Mouse (Mus musculus) stomach, postnatal 0 days (tissue): ENCODE measurements around the gene Doc2g.

Experiments
- CTCF ChIP-seq: IDR thresholded peaks from 2 replicates; pipeline ENCODE4 v1.5.1; 2016; ENCODE audit warnings: antibody characterized with exemption, low read depth, mild to moderate bottlenecking, moderate library complexity
- EP300 ChIP-seq: optimal IDR thresholded peaks from 2 replicates; pipeline ENCODE3; 2016; ENCODE audit warnings: antibody characterized with exemption

GRCm38 (mm10) chr19:4015635-4016034, 12.5 kb downstream of the Doc2g start:
- TF ChIP-seq CTCF (no peak), EP300 (no peak)
